Mouse (Mus musculus): ENCODE measurements at regions not wholly inside any gene's neighbourhood (a gene's known extent, or its start where the extent isn't known, plus 50 kb on each side); places are given as distances from the start of the nearest gene placed in this dataset.

- TF ChIP-seq CTCF (IDR thresholded peaks at IDR 0.05; ENCODE audit: extremely low read depth, insufficient read depth, low read length) (no peak), POLR2A (IDR thresholded peaks at IDR 0.05; ENCODE audit: extremely low read depth, insufficient read depth, low read length) (no peak)
These were observed 170.6 kb upstream of the Hmga2 start for GRCm38 (mm10) chr10:120646862-120647311.
